Mouse (Mus musculus): Measurements from ENCODE around the gene Rab9b.

Gene Rab9b

GRCm38 (mm10) chrX:136868061-136869040 is at the start of gene Rab9b:
TSS of gene Rab9b (minus strand) at chrX:136868755.
- peak; percentile 1 for DNase-seq

GRCm38 (mm10) chrX:136904369-136904768 is 35.8 kb upstream of the Rab9b start:
- DNase-seq: no peak

- peak; percentile 22 for DNase-seq
Observed at GRCm38 (mm10) chrX:136895757-136896156, 27.2 kb upstream of the Rab9b start.

GRCm38 (mm10) chrX:136850300-136850699 is 18.3 kb downstream of the Rab9b start:
- DNase-seq: no peak

GRCm38 (mm10) chrX:136828610-136829009 is 39.9 kb downstream of the Rab9b start:
- DNase-seq: no peak

GRCm38 (mm10) chrX:136825016-136825415 is 43.5 kb downstream of the Rab9b start:
- DNase-seq: no peak

- DNase-seq: no peak
Observed at GRCm38 (mm10) chrX:136822371-136822770, 46.2 kb downstream of the Rab9b start, which contains the start of gene Plp1. TSS of gene Plp1 (plus strand) at chrX:136822671.

- DNase-seq: peak; percentile 69
Observed at GRCm38 (mm10) chrX:136820250-136820649, 48.3 kb downstream of the Rab9b start.

- DNase-seq: no peak
Observed at GRCm38 (mm10) chrX:136819752-136820151, 48.8 kb downstream of the Rab9b start.
